Mouse (Mus musculus) heart, embryonic 14.5 days (tissue): ENCODE measurements around the gene Hspa2. TPM values are rescaled to one million over a fixed set of nuclear protein-coding genes. Genes with fewer than 3 reads are reported as not detected.
A peak's percentile ranks its signal among the peaks of the same experiment; 100 is the strongest.

ENCODE experiments used
- ATAC-seq: fragments of 200-750 bp; cut with Nextera tagmentation; 2 replicates; pipeline ENCODE4 v1.8.0; 2017; ENCODE audit warnings: low read depth, moderate TSS enrichment; ENCODE audit not compliant: insufficient number of reproducible peaks, insufficient read depth, low FRiP score
- H3K27ac ChIP-seq, 2 experiments: fragments of 200-500 bp in 1 of 2; fragments of 300-500 bp in 1 of 2; sonication (generic) in 1 of 2; replicated peaks in 1 of 2; 2 replicates each; pipeline ENCODE4 v1.5.1; 2012 to 2014; ENCODE audit warnings: low read depth in 2 of 2, low read length in 2 of 2, control low read depth in 1 of 2, mild to moderate bottlenecking in 1 of 2, mixed read lengths in 1 of 2; ENCODE audit not compliant: control insufficient read depth in 1 of 2, insufficient read depth in 1 of 2
- H3K27me3 ChIP-seq: fragments of 300-500 bp; sonication (generic); 2 replicates; pipeline ENCODE4 v1.6.1; 2014; ENCODE audit warnings: mild to moderate bottlenecking, low read length, control low read depth; ENCODE audit not compliant: control insufficient read depth, insufficient read depth
- H3K36me3 ChIP-seq: fragments of 300-500 bp; sonication (generic); 2 replicates; pipeline ENCODE4 v1.6.1; 2014; ENCODE audit warnings: mild to moderate bottlenecking, control low read depth, low read length, mixed read lengths; ENCODE audit not compliant: control insufficient read depth, insufficient read depth
- H3K4me1 ChIP-seq, 2 experiments: fragments of 200-500 bp in 1 of 2; fragments of 300-500 bp in 1 of 2; sonication (generic) in 1 of 2; 2 replicates each; pipeline ENCODE4 v1.6.1; 2012 to 2014; ENCODE audit warnings: low read length in 2 of 2, control low read depth in 1 of 2, mixed read lengths in 1 of 2; ENCODE audit not compliant: control insufficient read depth in 2 of 2, insufficient read depth in 2 of 2
- H3K4me2 ChIP-seq: fragments of 300-500 bp; sonication (generic); 2 replicates; pipeline ENCODE4 v1.6.1; 2014; ENCODE audit warnings: mild to moderate bottlenecking, low read length
- H3K4me3 ChIP-seq, 2 experiments: fragments of 200-500 bp in 1 of 2; fragments of 300-500 bp in 1 of 2; sonication (generic) in 1 of 2; 2 replicates each; pipeline ENCODE4 v1.5.1; 2012 to 2014; ENCODE audit warnings: low read length in 2 of 2, mild to moderate bottlenecking in 2 of 2, control low read depth in 1 of 2, low read depth in 1 of 2, moderate library complexity in 1 of 2; ENCODE audit not compliant: control insufficient read depth in 1 of 2, insufficient read depth in 1 of 2
- H3K9ac ChIP-seq: fragments of 300-500 bp; sonication (generic); 2 replicates; pipeline ENCODE4 v1.6.1; 2014; ENCODE audit warnings: mild to moderate bottlenecking, low read length
- H3K9me3 ChIP-seq: fragments of 300-500 bp; sonication (generic); 2 replicates; pipeline ENCODE4 v1.6.1; 2016; ENCODE audit warnings: low read length, control low read depth; ENCODE audit not compliant: control insufficient read depth
- WGBS: fragments of 180-500 bp; shearing (Covaris S2); extraction: QIAGEN DNeasy Blood & Tissue Kit; methylation state at CpG from one replicate; pipeline ENCODE4 v1.1.7; 2014; 5-methylcytosine and 5-hydroxymethylcytosine counted together
- polyA plus RNA-seq: library from polyadenylated mRNA; unstranded; fragments of >200 nt; fragmentation: Nextera tagmentation; extraction: Ambion mirVana; gene quantifications from 2 replicates; pipeline ENCODE4 v1.2.1, GENCODE M21; 2014

The Hspa2 gene
- polyA plus RNA-seq = 14.8 and 15.6 TPM in 2 replicates

- no peaks in the 10 kb centered on the region for H3K9me3 ChIP-seq
- H3K9ac ChIP-seq = peak within 1 kb of the TSS; percentile 77
- H3K4me3 ChIP-seq = peak within 1 kb of the TSS; percentile 67 to 98
- 0 out of 2 replicates have a peak, but pooled peaks cover 2% of the 10 kb centered on the region for H3K36me3 ChIP-seq
- peaks cover 18 to 21% of the 10 kb centered on the region in 2 experiments for H3K4me1 ChIP-seq
- ATAC-seq = peak; percentile 98
- peaks cover 9% of the 10 kb centered on the region for H3K27me3 ChIP-seq
- H3K4me2 ChIP-seq = peak within 1 kb of the TSS; percentile 72
- H3K27ac ChIP-seq = peak within 1 kb of the TSS; percentile 95 to 100
- under 1% methylated on average over 54 of the region's 54 CpGs for WGBS
Observed at GRCm38 (mm10) chr12:76403886-76404537, at the start of gene Hspa2. Gene Hspa2, plus strand, starts transcription at chr12:76404176.

GRCm38 (mm10) chr12:76360868-76361267, 43.1 kb upstream of the Hspa2 start:
- Histone ChIP-seq H3K27me3 (no peaks in the 10 kb centered on the region), H3K9ac (no peak overlapping the region), H3K4me1 (peaks cover 2 to 7% of the 10 kb centered on the region in 2 experiments; a peak in 1 of 4 replicates), H3K36me3 (peaks cover 4% of the 10 kb centered on the region; the same call in 1 of the 2 replicates), H3K4me3 (no peak overlapping the region), H3K4me2 (no peak overlapping the region), H3K9me3 (no peaks in the 10 kb centered on the region), H3K27ac (no peak overlapping the region)
- WGBS = 87% methylated on average over 1 of the region's 1 CpGs
- ATAC-seq = no peak

GRCm38 (mm10) chr12:76361405-76362302, 42.3 kb upstream of the Hspa2 start:
- H3K4me2 ChIP-seq = no peak overlapping the region
- no peak overlapping the region for H3K27ac ChIP-seq
- H3K36me3 ChIP-seq = peaks cover 4% of the 10 kb centered on the region; the same call in 1 of the 2 replicates
- no peaks in the 10 kb centered on the region for H3K9me3 ChIP-seq
- WGBS = 55% methylated on average over 9 of the region's 9 CpGs
- no peak overlapping the region for H3K9ac ChIP-seq
- ATAC-seq = no peak
- H3K4me1 ChIP-seq = peaks cover 2 to 7% of the 10 kb centered on the region in 2 experiments; a peak in 1 of 4 replicates
- H3K4me3 ChIP-seq = no peak overlapping the region
- H3K27me3 ChIP-seq = no peaks in the 10 kb centered on the region

GRCm38 (mm10) chr12:76362303-76362676, 41.7 kb upstream of the Hspa2 start:
- Histone ChIP-seq H3K27ac (no peak overlapping the region), H3K9me3 (no peaks in the 10 kb centered on the region), H3K36me3 (peaks cover 3% of the 10 kb centered on the region; the same call in 1 of the 2 replicates), H3K4me1 (peaks cover 2 to 13% of the 10 kb centered on the region in 2 experiments; a peak in 2 of 4 replicates), H3K27me3 (no peaks in the 10 kb centered on the region), H3K4me3 (no peak overlapping the region), H3K4me2 (no peak overlapping the region), H3K9ac (no peak overlapping the region)
- WGBS = 79% methylated on average over 9 of the region's 9 CpGs
- no peak for ATAC-seq

GRCm38 (mm10) chr12:76366276-76366675, 37.7 kb upstream of the Hspa2 start:
- no peak overlapping the region for H3K9ac ChIP-seq
- 78% methylated on average over 3 of the region's 3 CpGs for WGBS
- peaks cover 6 to 27% of the 10 kb centered on the region in 2 experiments for H3K4me1 ChIP-seq
- H3K27me3 ChIP-seq = no peaks in the 10 kb centered on the region
- H3K4me2 ChIP-seq = no peak overlapping the region
- H3K4me3 ChIP-seq = no peak overlapping the region
- ATAC-seq = no peak
- no peaks in the 10 kb centered on the region for H3K9me3 ChIP-seq
- H3K36me3 ChIP-seq = no peaks in the 10 kb centered on the region
- H3K27ac ChIP-seq = no peak overlapping the region

- peak overlapping the region; percentile 23 to 100 for H3K27ac ChIP-seq
- H3K36me3 ChIP-seq = no peaks in the 10 kb centered on the region
- H3K9me3 ChIP-seq = no peaks in the 10 kb centered on the region
- WGBS = 19% methylated on average over 14 of the region's 14 CpGs
- peaks cover 9 to 32% of the 10 kb centered on the region in 2 experiments for H3K4me1 ChIP-seq
- peak overlapping the region; percentile 99 for H3K9ac ChIP-seq
- H3K4me3 ChIP-seq = peak overlapping the region; percentile 2 to 96; a peak in 2 of 4 replicates
- no peak for ATAC-seq
- H3K27me3 ChIP-seq = no peaks in the 10 kb centered on the region
- H3K4me2 ChIP-seq = peak overlapping the region; percentile 96
Observed at GRCm38 (mm10) chr12:76367096-76367995, 36.6 kb upstream of the Hspa2 start.
